Mouse (Mus musculus) layer of hippocampus, postnatal 14 days (tissue): ENCODE measurements around the gene Hoxc10. TPM values are rescaled to one million over a fixed set of nuclear protein-coding genes. Genes with fewer than 3 reads are reported as not detected.

Experiments
- DNase-seq, 2 experiments: peaks; one replicate each; pipeline ENCODE4 v3.0.0; 2021 to 2022; ENCODE audit warnings: low spot score in 2 of 2, mixed read lengths in 1 of 2
- microRNA-seq, 2 experiments: library from miRNA; unstranded; fragments of <30 nt; microRNA quantifications; one replicate each; pipeline ENCODE4 v1.2.0; 2021
- total RNA-seq, 2 experiments: library from RNA; stranded (reverse); gene quantifications; 2 replicates each; pipeline ENCODE4 v1.2.3; 2021

Hoxc10 gene
- total RNA-seq, 2 experiments from 2014 or later: not detected

DNA sequence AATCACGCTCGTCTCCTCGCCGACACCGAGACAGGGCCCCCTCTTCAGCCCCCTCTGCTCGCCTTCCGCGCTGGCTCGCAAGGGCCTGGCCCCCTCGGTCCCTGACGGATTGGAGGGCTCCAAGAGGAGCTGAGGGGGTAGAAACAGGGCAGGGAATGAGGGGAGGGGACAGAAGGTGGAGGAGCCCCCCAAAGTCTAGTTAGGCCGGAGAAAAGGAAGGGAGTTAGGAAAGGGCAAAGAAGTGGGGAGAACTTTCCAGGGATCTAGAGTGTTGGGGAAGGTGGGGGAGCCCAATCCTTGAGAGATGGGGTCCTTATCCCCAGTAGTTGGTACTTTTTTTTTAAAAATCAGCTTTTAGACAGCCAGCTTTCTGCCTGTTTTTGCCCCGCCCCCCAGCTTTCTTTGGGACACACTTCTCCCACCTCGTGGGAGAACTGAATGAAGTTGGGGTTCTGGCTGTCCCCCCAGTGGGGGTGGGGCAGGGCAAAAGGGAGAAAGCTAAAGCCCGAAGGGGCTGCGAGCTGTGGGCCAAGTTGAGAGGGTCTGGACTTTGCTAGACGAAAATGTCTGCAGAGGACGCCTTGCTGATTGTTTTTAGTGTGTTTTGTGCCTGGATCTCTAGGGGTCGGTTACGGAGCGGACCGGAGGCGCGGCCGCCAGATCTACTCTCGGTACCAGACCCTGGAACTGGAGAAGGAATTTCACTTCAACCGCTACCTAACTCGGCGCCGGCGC, 43.7 kb downstream of the Hoxc10 start:
- no peak for DNase-seq

DNA sequence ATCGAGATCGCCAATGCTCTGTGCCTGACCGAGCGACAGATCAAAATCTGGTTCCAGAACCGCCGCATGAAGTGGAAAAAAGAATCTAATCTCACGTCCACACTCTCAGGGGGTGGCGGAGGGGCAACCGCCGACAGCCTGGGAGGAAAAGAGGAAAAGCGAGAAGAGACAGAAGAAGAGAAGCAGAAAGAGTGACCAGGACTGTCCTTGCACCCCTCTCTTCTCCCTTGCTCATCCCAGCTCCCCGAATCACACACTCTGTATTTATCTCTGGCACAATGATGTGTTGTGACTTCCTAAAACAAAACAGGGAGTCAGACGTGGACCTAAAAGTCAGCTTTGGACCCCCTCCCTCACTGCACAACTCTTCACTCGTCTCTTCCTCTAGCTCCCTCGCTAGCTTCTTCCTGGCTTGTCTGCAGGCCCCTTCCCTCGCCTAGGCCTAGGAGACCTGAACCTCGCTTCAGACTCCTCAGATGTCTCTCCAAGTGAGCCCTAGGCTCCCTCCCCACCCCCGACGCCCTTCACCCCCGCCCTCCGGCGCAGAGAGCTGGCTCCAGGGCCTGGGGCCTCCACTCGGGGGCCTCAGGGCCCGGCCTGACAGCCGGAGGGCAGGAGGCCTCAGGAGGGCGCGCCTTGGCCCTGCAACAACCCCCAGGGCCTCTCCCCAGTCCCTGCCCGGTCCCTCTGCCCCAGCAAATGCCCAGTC, 44.4 kb downstream of the Hoxc10 start:
- DNase-seq: no peak

DNA sequence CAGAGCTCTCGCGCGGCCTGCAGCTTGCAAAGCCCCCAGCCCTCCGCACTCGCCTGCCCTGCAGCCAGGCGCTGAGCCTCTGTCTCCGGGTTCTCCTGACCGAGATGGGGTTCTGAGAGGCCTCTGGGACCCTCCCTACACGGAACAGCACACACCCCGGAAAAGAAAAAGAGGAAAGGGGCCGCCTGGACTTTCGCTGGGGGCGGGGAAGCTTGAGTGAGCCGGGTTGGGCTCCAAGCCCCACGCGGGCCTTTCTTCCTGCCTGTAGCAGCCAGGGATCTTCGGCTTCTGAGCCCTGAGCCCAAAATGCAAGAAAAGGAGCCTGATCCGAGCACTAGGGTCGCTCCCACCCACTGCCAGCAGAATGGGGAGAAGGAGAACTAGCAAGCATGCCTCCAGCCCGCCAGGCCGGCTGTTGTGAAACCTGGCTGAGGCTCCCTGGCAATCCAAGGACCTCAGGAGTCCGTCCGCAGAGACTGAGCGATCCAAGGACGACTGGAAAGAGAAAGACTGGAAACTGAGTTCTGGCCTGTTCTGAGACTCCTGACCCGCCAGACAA, 45.4 kb downstream of the Hoxc10 start:
- no peak for DNase-seq

DNA sequence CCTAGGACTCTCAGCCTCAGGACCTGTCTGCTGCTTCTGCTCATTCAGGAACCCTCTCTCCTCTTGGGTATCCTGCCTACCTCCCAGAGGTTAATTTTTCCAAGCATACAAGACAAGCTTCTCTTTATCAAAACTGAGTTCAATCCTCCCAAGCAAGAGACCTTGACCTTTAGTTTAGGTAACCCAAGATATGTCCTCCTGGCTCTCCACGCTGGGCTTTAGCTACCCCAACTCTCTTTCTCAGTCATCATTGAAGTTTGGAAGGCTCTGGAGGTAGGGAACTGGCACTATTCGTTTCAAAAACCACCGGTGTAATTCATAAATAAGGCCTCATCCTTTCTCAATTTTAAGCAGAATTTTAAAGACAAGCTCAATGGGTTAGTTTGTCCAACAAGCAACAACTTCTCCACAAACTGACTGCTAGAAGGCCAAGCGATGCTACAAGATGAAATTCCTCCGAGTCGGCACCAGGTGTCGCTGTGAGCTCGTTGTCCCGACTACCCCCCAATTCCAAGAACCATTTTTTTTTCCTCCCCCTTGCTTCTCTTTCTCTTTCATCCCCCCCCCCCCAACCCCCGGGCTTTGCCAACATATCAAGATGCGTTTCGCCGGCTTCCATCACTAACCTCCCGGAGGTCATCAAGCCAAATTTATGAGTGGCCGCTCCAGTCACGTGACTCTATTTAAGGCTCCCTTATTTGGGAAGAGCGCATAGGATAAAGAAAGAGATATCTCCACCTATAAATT, 46.8 kb downstream of the Hoxc10 start:
- DNase-seq: peak in 1 of 2 experiments; percentile 41

DNA sequence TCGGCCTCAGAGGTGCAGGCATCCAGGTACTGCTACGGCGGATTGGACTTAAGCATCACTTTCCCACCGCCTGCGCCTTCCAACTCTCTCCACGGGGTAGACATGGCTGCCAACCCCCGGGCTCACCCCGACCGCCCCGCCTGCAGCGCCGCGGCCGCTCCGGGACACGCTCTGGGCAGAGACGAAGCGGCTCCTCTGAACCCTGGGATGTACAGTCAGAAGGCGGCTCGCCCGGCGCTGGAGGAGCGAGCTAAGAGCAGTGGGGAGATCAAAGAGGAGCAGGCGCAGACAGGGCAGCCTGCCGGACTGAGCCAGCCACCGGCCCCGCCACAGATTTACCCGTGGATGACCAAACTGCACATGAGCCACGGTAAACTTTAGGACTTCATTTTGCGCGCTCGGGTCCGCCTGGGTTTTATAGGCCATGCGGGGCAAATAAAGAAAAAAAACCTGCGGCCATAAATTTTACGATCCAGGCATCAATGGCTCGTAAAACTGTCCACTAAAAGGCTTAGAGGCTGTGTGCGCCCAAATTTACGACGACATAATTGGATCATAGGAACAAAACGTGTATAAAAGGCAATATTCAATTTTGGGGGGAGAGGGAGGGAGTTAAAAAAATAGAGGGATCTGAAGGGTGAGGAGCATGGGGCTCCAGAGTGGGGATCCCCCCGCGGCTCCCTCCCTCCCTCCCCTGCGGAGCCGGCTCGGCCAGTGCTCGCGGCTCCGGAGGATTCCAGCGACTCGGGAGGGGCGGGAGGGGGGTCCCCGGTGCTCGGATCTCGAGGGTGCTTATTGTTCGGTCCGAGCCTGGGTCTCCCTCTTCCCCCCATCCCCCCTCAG, 47.8 kb downstream of the Hoxc10 start:
- DNase-seq: no peak

DNA sequence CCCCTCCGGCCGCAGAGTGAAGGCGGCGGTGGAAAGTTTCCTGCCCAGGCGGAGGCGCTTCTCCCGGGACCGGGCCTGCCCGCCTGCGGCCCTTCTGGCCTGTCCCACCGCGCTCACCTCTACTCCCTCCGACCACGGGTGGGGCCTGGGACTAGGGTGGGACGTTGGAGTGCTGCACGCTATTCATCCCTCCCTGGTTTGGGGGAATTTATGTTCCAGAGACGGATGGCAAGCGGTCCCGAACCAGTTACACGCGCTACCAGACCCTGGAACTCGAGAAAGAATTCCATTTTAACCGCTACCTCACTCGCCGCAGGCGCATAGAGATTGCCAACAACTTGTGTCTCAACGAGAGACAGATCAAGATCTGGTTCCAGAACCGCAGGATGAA, 48.4 kb downstream of the Hoxc10 start:
- DNase-seq: no peak

DNA sequence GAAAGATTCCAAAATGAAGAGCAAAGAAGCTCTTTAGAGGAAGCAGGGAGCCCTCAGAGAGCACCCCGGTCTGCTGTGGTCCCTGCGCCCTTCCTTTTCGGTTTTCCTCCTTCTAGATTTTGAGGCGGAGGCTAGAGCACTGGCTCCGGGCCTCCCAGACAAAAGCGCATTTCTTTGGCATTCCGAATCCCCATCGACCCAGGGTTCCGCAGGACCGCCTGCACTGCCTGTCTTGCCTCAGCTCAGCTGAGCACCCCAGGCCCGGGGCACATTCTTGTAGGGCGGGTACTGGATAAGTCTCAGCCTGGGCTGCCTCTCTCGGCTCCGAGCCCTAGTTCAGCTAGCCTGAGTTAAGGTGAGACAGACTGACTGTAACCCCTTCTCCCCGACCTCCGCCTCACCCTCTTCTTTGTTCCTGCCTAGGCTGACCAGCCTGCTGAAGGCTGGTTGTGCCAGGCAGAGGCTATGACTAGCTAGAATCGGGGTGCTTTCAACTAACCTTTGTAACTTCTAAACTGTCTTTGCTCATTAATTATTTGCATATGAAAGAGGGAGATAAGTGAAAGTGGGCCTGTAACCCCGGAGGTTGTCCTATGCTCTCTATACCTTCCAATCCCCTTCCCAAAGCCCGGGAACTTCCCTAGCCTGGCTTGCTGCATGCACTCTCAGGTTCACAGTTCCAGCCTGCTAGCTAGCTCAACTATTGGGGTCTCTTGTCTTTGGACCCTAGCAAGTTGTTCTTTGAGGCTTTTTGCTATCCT, 49.0 kb downstream of the Hoxc10 start:
- DNase-seq: no peak

DNA sequence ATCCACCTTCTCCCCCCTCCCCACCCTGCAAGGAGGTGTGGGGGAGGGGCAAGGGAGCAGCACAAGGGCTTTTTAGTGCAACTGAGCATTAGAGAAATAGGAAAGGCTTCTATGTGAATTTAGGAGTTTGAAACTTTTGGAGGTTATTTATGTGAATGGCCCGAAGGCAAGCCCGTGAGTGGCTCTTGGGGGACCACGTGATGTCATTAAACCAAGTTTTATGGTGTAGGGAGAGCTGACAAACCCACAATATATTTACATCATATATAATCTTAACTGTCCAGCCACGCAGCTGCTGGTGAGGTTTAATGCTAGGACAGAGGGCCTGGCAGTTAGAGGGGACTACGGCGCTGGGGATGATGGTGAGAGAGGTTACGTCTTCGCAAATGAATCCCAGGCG, 52.0 kb downstream of the Hoxc10 start, which contains the start of gene Hoxc4:
TSS of gene Hoxc4 (plus strand) at position 299 of the 400 bp plus-strand sequence.
- DNase-seq: no peak

DNA sequence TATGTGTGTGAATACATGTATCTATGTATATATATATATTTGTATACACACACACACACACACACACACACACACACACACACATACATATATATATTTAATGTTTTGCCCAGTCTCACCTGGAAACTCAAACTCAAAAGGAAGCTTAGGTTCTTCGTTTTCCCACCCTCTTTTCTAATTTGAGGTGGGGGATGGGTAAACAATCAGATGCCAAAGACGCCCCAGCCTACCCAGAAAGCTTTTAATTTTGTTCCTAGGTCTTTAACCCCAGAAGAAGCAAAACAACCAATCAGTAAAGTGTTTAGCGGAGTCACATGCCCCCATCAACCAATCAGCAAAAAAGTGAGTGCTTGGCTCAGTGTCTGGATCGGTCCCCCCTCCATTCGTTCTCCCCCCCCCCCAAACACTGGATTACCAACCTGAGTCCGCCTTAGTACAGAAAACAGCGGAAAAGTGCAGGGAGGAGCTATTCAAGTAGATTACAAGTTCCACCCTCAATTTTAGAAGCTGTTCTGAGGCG, 54.4 kb downstream of the Hoxc10 start:
- no peak for DNase-seq

Small RNA genes lying within 50 kb of the gene (microRNA-seq; reads per million reads assigned to microRNA genes)
- 0 to 1.1 reads per million in 2 experiments for gene Mir196a-2
- gene Mir615: 0 to 1.1 reads per million in 2 experiments

Other genes starting within 250 kb of the Hoxc10 start
- 10 to 100 TPM; 66.9 to 69.6 TPM for gene Calcoco1, start 244.6 kb upstream of the Hoxc10 start, total RNA-seq
- gene Hoxc13, start 45.7 kb upstream of the Hoxc10 start, total RNA-seq: not detected
- gene Hoxc12, start 30.0 kb upstream of the Hoxc10 start, total RNA-seq: not detected
- not detected for gene Hoxc11, start 12.4 kb upstream of the Hoxc10 start, total RNA-seq
- not detected for gene Hoxc5, start 647 bp downstream of the Hoxc10 start, total RNA-seq
- not detected for gene Hoxc9, start 9.6 kb downstream of the Hoxc10 start, total RNA-seq
- not detected for gene Hoxc8, start 23.8 kb downstream of the Hoxc10 start, total RNA-seq
- gene Hoxc6, start 31.5 kb downstream of the Hoxc10 start, total RNA-seq: not detected
- gene Hoxc4, start 52.1 kb downstream of the Hoxc10 start, total RNA-seq: not detected
- 10 to 100 TPM; 14.5 to 15.4 TPM for gene Smug1, start 200.3 kb downstream of the Hoxc10 start, total RNA-seq